Comparison of ENCODE assay signal across 8 mouse cellular contexts in the genomic region with DNA sequence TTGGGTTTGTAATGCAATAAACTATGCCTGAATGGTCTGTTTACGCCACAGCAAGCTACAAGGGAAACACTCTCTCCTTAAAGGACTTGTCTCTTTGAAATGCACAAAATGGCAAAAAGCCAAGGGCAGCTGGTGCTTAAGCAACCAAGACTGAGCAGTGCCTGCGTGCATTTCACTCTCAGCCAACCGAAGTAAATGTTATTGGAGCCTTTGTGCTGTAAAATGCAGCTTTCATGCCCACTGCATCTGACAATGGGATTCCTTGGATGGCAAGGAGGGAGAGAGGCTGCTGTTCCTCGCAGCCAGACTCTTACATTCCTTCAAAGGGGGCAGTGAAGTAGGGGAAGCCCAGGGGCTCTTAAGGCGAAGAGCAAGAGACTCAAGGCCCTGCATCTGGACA.
A peak's percentile ranks its signal among the peaks of the same experiment; 100 is the strongest.
DNase-seq lines count a peak whose midpoint lies in the region; ATAC-seq lines count a peak whose summit lies in the region.

No protein-coding gene starts in this region.

- H3K4me1 ChIP-seq in embryonic facial prominence, embryonic 10.5 days: peaks cover 49% of the 10 kb centered on the region
- peaks cover 34% of the 10 kb centered on the region for H3K4me1 ChIP-seq in kidney, embryonic 16.5 days (ENCODE audit: insufficient read depth, low read length)
- H3K4me1 ChIP-seq in neural tube, embryonic 13.5 days (replicated peaks): peaks cover 65% of the 10 kb centered on the region
- H3K4me1 ChIP-seq in heart, embryonic 11.5 days (ENCODE audit: control insufficient read depth, insufficient read depth, low read length): 0 out of 2 replicates have a peak, but pooled peaks cover 3% of the 10 kb centered on the region

- H3K27ac ChIP-seq in embryonic facial prominence, embryonic 10.5 days (replicated peaks): peak overlapping the region; percentile 59; the same call in 1 of the 2 replicates
- H3K27ac ChIP-seq in kidney, embryonic 16.5 days (ENCODE audit: low read length): peak overlapping the region; percentile 84
- H3K27ac ChIP-seq in neural tube, embryonic 13.5 days (replicated peaks): peak overlapping the region; percentile 89
- no peak overlapping the region for H3K27ac ChIP-seq in heart, embryonic 11.5 days (ENCODE audit: low read depth, low read length)

- H3K4me2 ChIP-seq in kidney, embryonic 16.5 days (replicated peaks; ENCODE audit: low read depth, low read length): no peak overlapping the region
- no peak overlapping the region for H3K4me2 ChIP-seq in neural tube, embryonic 13.5 days
- no peak overlapping the region for H3K4me2 ChIP-seq in heart, embryonic 11.5 days

- peaks cover 5% of the 10 kb centered on the region for H3K36me3 ChIP-seq in embryonic facial prominence, embryonic 10.5 days (replicated peaks)
- H3K36me3 ChIP-seq in kidney, embryonic 16.5 days (ENCODE audit: insufficient read depth, low read length): no peaks in the 10 kb centered on the region
- no peaks in the 10 kb centered on the region for H3K36me3 ChIP-seq in neural tube, embryonic 13.5 days
- H3K36me3 ChIP-seq in heart, embryonic 11.5 days (ENCODE audit: control insufficient read depth, insufficient read depth, low read length): no peaks in the 10 kb centered on the region

- ATAC-seq in kidney, embryonic 16.5 days (ENCODE audit: low FRiP score, low TSS enrichment): peak; percentile 70
- ATAC-seq in neural tube, embryonic 13.5 days (ENCODE audit: low read depth): peak; percentile 87
- no peak for ATAC-seq in heart, embryonic 11.5 days (replicated peaks; ENCODE audit: insufficient number of reproducible peaks, low FRiP score, low TSS enrichment)

- H3K9ac ChIP-seq in kidney, embryonic 16.5 days (replicated peaks; ENCODE audit: low read length): no peak overlapping the region
- peak overlapping the region; percentile 60; the same call in 1 of the 2 replicates for H3K9ac ChIP-seq in neural tube, embryonic 13.5 days
- no peak overlapping the region for H3K9ac ChIP-seq in heart, embryonic 11.5 days (ENCODE audit: low read depth, low read length)

- 27% methylated on average over 5 of the region's 5 CpGs for WGBS in embryonic facial prominence, embryonic 10.5 days
- WGBS in kidney, embryonic 16.5 days: 16% methylated on average over 5 of the region's 5 CpGs
- 4% methylated on average over 5 of the region's 5 CpGs for WGBS in neural tube, embryonic 13.5 days
- 45% methylated on average over 5 of the region's 5 CpGs for WGBS in heart, embryonic 11.5 days (ENCODE audit: insufficient replicate concordance)

- H3K9me3 ChIP-seq in embryonic facial prominence, embryonic 10.5 days: no peaks in the 10 kb centered on the region
- H3K9me3 ChIP-seq in kidney, embryonic 16.5 days (ENCODE audit: low read length): no peaks in the 10 kb centered on the region
- no peaks in the 10 kb centered on the region for H3K9me3 ChIP-seq in neural tube, embryonic 13.5 days
- no peaks in the 10 kb centered on the region for H3K9me3 ChIP-seq in heart, embryonic 11.5 days (replicated peaks; ENCODE audit: control insufficient read depth, low read length)

- no peaks in the 10 kb centered on the region for H3K27me3 ChIP-seq in embryonic facial prominence, embryonic 10.5 days (replicated peaks; ENCODE audit: low read depth, poor library complexity, severe bottlenecking)
- H3K27me3 ChIP-seq in kidney, embryonic 16.5 days (ENCODE audit: insufficient read depth, low read length): no peaks in the 10 kb centered on the region
- H3K27me3 ChIP-seq in neural tube, embryonic 13.5 days: no peaks in the 10 kb centered on the region
- H3K27me3 ChIP-seq in heart, embryonic 11.5 days (ENCODE audit: control insufficient read depth, insufficient read depth, low read length): no peaks in the 10 kb centered on the region

- H3K4me3 ChIP-seq in embryonic facial prominence, embryonic 10.5 days: no peak overlapping the region
- H3K4me3 ChIP-seq in kidney, embryonic 16.5 days (ENCODE audit: low read length): no peak overlapping the region
- H3K4me3 ChIP-seq in neural tube, embryonic 13.5 days: no peak overlapping the region
- no peak overlapping the region for H3K4me3 ChIP-seq in heart, embryonic 11.5 days (ENCODE audit: low read depth, low read length)

- peak; percentile 11 for DNase-seq in right cerebral cortex, adult 18-20 months
- no peak for DNase-seq in right cerebral cortex, postnatal 25 days
- peak; percentile 19 for DNase-seq in embryonic facial prominence, embryonic 10.5 days (ENCODE audit: low spot score)
- DNase-seq in spleen, adult 12 weeks (ENCODE audit: low spot score): no peak
- no peak for DNase-seq in c-Kit-positive CD71-positive TER-119-positive erythroid progenitor cells, embryonic 14.5 days (ENCODE audit: low spot score)

Comparison
In these comparisons a context has a peak if more than half of its experiments do, and no peak if none do; other contexts are left out.
1. DNase-seq: peak in right cerebral cortex, adult 18-20 months (single experiment) and embryonic facial prominence, embryonic 10.5 days (single experiment); none in right cerebral cortex, postnatal 25 days (single experiment), spleen, adult 12 weeks (single experiment) and c-Kit-positive CD71-positive TER-119-positive erythroid progenitor cells, embryonic 14.5 days (single experiment).